Mouse (Mus musculus) CH12.LX (cell line): ENCODE data around the gene Bglap3. TPM values are rescaled to one million over a fixed set of nuclear protein-coding genes. Genes with fewer than 3 reads are reported as not detected.
A peak's percentile ranks its signal among the peaks of the same experiment; 100 is the strongest.

Experiments
- DNase-seq: peaks from one replicate; pipeline ENCODE4 v3.0.0-alpha.2; 2013; ENCODE audit errors: extremely low read depth
- H3K27ac ChIP-seq: 2 replicates; pipeline ENCODE4 v1.5.1; 2012; ENCODE audit warnings: low read depth, mild to moderate bottlenecking, control low read depth, moderate library complexity; ENCODE audit not compliant: insufficient read depth
- H3K27me3 ChIP-seq: replicated peaks from 2 replicates; pipeline ENCODE3; 2012; ENCODE audit warnings: inconsistent platforms
- H3K36me3 ChIP-seq, 2 experiments: replicated peaks in 1 of 2; 2 replicates each; pipeline versions ENCODE3 to v1.6.1; 2012; ENCODE audit warnings: inconsistent platforms in 1 of 2, low read length in 1 of 2, mild to moderate bottlenecking in 1 of 2, mixed read lengths in 1 of 2, moderate library complexity in 1 of 2; ENCODE audit not compliant: control insufficient read depth in 1 of 2, insufficient read depth in 1 of 2
- H3K4me1 ChIP-seq, 2 experiments: 2 replicates each; pipeline ENCODE4 v1.6.1; 2012; ENCODE audit warnings: inconsistent platforms in 1 of 2, moderate library complexity in 1 of 2; ENCODE audit not compliant: insufficient read depth in 2 of 2, control insufficient read depth in 1 of 2
- H3K4me2 ChIP-seq: 2 replicates; pipeline ENCODE4 v1.6.1; 2012; ENCODE audit warnings: low read depth, mild to moderate bottlenecking, control low read depth; ENCODE audit not compliant: poor library complexity, insufficient read depth, severe bottlenecking
- H3K4me3 ChIP-seq, 3 experiments: fragments of 150-350 bp in 1 of 3; sonication (generic) in 1 of 3; replicated peaks in 1 of 3; 2 replicates each; pipeline versions ENCODE3 to v1.5.1; 2011 to 2012; ENCODE audit warnings: low read depth in 2 of 3, low read length in 2 of 3, mild to moderate bottlenecking in 2 of 3, moderate library complexity in 2 of 3, control low read depth in 1 of 3, improper control_type of control experiment in 1 of 3, inconsistent platforms in 1 of 3, mixed read lengths in 1 of 3; ENCODE audit not compliant: poor library complexity in 1 of 3
- H3K79me2 ChIP-seq: replicated peaks from 2 replicates; pipeline ENCODE4 v1.6.1; 2012; ENCODE audit warnings: mild to moderate bottlenecking, moderate library complexity; ENCODE audit not compliant: control insufficient read depth, poor library complexity, insufficient read depth, severe bottlenecking; ENCODE audit errors: extremely low read depth
- H3K9ac ChIP-seq: 2 replicates; pipeline ENCODE4 v1.6.1; 2012; ENCODE audit warnings: low read depth, mild to moderate bottlenecking, control low read depth, moderate library complexity; ENCODE audit not compliant: insufficient read depth
- H3K9me3 ChIP-seq: replicated peaks from 2 replicates; pipeline ENCODE3; 2012; ENCODE audit warnings: low read length, inconsistent platforms, mixed read lengths
- BHLHE40 ChIP-seq: IDR thresholded peaks from 2 replicates; pipeline ENCODE4 v1.6.1; 2011; ENCODE audit warnings: mild to moderate bottlenecking, low read depth, low read length, improper control_type of control experiment
- CHD1 ChIP-seq: IDR thresholded peaks from 2 replicates; pipeline ENCODE4 v1.6.1; 2012; ENCODE audit warnings: low read depth, low read length, improper control_type of control experiment, inconsistent platforms
- CHD2 ChIP-seq: IDR thresholded peaks from 2 replicates; pipeline ENCODE4 v1.6.1; 2011; ENCODE audit warnings: low read length, improper control_type of control experiment
- CTCF ChIP-seq, 2 experiments: IDR thresholded peaks in 1 of 2; conservative IDR thresholded peaks in 1 of 2; 2 replicates each; pipeline ENCODE4 v1.5.1; 2011 to 2012; ENCODE audit warnings: low read depth in 2 of 2, low read length in 2 of 2, improper control_type of control experiment in 1 of 2, inconsistent platforms in 1 of 2, mild to moderate bottlenecking in 1 of 2, moderate library complexity in 1 of 2
- E2F4 ChIP-seq: IDR thresholded peaks from 2 replicates; pipeline ENCODE4 v1.6.1; 2011; ENCODE audit warnings: low read depth, low read length, improper control_type of control experiment; ENCODE audit not compliant: insufficient replicate concordance
- ELF1 ChIP-seq: IDR thresholded peaks from 2 replicates; pipeline ENCODE4 v1.6.1; 2014; ENCODE audit warnings: low read depth, mild to moderate bottlenecking, inconsistent platforms, low read length, improper control_type of control experiment
- EP300 ChIP-seq: IDR thresholded peaks from 2 replicates; pipeline ENCODE4 v1.6.1; 2011; ENCODE audit warnings: low read length, improper control_type of control experiment
- ETS1 ChIP-seq: conservative IDR thresholded peaks from 2 replicates; pipeline ENCODE4 v1.6.1; 2012; ENCODE audit warnings: low read depth, mild to moderate bottlenecking, inconsistent platforms, low read length, improper control_type of control experiment, moderate library complexity
- GABPA ChIP-seq: IDR thresholded peaks from 2 replicates; pipeline ENCODE4 v1.6.1; 2012; ENCODE audit warnings: low read depth, low read length, improper control_type of control experiment, inconsistent platforms; ENCODE audit not compliant: insufficient replicate concordance
- HCFC1 ChIP-seq: IDR thresholded peaks from 2 replicates; pipeline ENCODE4 v1.6.1; 2012; ENCODE audit warnings: low read depth, mild to moderate bottlenecking, inconsistent platforms, low read length, improper control_type of control experiment
- IRF4 ChIP-seq: IDR thresholded peaks from 2 replicates; pipeline ENCODE4 v1.6.1; 2014; ENCODE audit warnings: low read depth, mild to moderate bottlenecking, inconsistent platforms, low read length, improper control_type of control experiment
- JUN ChIP-seq: IDR thresholded peaks from 2 replicates; pipeline ENCODE4 v1.6.1; 2011; ENCODE audit warnings: low read depth, mild to moderate bottlenecking, low read length, improper control_type of control experiment, moderate library complexity; ENCODE audit not compliant: insufficient read depth
- JUND ChIP-seq: conservative IDR thresholded peaks from 2 replicates; pipeline ENCODE4 v1.6.1; 2011; ENCODE audit warnings: low read depth, low read length, improper control_type of control experiment
- KAT2A ChIP-seq: IDR thresholded peaks from 2 replicates; pipeline ENCODE4 v1.6.1; 2012; ENCODE audit warnings: low read length, improper control_type of control experiment, inconsistent platforms; ENCODE audit not compliant: insufficient replicate concordance
- MAFK ChIP-seq: IDR thresholded peaks from 2 replicates; pipeline ENCODE4 v1.6.1; 2011; ENCODE audit warnings: low read length, improper control_type of control experiment; ENCODE audit not compliant: insufficient replicate concordance
- MAX ChIP-seq: IDR thresholded peaks from 2 replicates; pipeline ENCODE4 v1.6.1; 2011; ENCODE audit warnings: low read length, improper control_type of control experiment
- MAZ ChIP-seq: IDR thresholded peaks from 2 replicates; pipeline ENCODE4 v1.6.1; 2012; ENCODE audit warnings: low read depth, mild to moderate bottlenecking, inconsistent platforms, low read length, improper control_type of control experiment, moderate library complexity
- MEF2A ChIP-seq: IDR thresholded peaks from 2 replicates; pipeline ENCODE4 v1.6.1; 2014; ENCODE audit warnings: low read depth, mild to moderate bottlenecking, inconsistent platforms, low read length, improper control_type of control experiment, borderline replicate concordance
- MXI1 ChIP-seq: IDR thresholded peaks from 2 replicates; pipeline ENCODE4 v1.6.1; 2011; ENCODE audit warnings: mild to moderate bottlenecking, low read depth, low read length, improper control_type of control experiment
- MYC ChIP-seq: IDR thresholded peaks from 2 replicates; pipeline ENCODE4 v1.6.1; 2011; ENCODE audit warnings: low read depth, mild to moderate bottlenecking, improper control_type of control experiment, low read length
- NELFE ChIP-seq: IDR thresholded peaks from 2 replicates; pipeline ENCODE4 v1.6.1; 2011; ENCODE audit warnings: low read depth, low read length, improper control_type of control experiment
- NRF1 ChIP-seq: IDR thresholded peaks from 2 replicates; pipeline ENCODE4 v1.6.1; 2014; ENCODE audit warnings: low read depth, mild to moderate bottlenecking, inconsistent platforms, low read length, improper control_type of control experiment, moderate library complexity
- PAX5 ChIP-seq: IDR thresholded peaks from 2 replicates; pipeline ENCODE4 v1.6.1; 2012; ENCODE audit warnings: low read length, inconsistent platforms, mixed read lengths
- POLR2A ChIP-seq: IDR thresholded peaks from 2 replicates; pipeline ENCODE4 v1.6.1; 2011; ENCODE audit warnings: low read depth, mild to moderate bottlenecking, improper control_type of control experiment, low read length
- POLR2AphosphoS2 ChIP-seq: IDR thresholded peaks from 2 replicates; pipeline ENCODE4 v1.6.1; 2011; ENCODE audit warnings: low read depth, low read length, improper control_type of control experiment
- RAD21 ChIP-seq: IDR thresholded peaks from 2 replicates; pipeline ENCODE4 v1.6.1; 2011; ENCODE audit warnings: low read depth, mild to moderate bottlenecking, low read length, improper control_type of control experiment, moderate library complexity
- RCOR1 ChIP-seq: conservative IDR thresholded peaks from 2 replicates; pipeline ENCODE4 v1.6.1; 2012; ENCODE audit warnings: low read depth, mild to moderate bottlenecking, inconsistent platforms, low read length, improper control_type of control experiment
- SIN3A ChIP-seq: IDR thresholded peaks from 2 replicates; pipeline ENCODE4 v1.6.1; 2012; ENCODE audit warnings: low read length, improper control_type of control experiment, inconsistent platforms
- SMC3 ChIP-seq: IDR thresholded peaks from 2 replicates; pipeline ENCODE4 v1.6.1; 2011; ENCODE audit warnings: low read depth, low read length, improper control_type of control experiment
- TBP ChIP-seq: conservative IDR thresholded peaks from 2 replicates; pipeline ENCODE4 v1.6.1; 2011; ENCODE audit warnings: low read depth, low read length, improper control_type of control experiment
- TCF12 ChIP-seq: IDR thresholded peaks from 2 replicates; pipeline ENCODE4 v1.6.1; 2014; ENCODE audit warnings: low read depth, mild to moderate bottlenecking, inconsistent platforms, low read length, improper control_type of control experiment
- UBTF ChIP-seq: IDR thresholded peaks from 2 replicates; pipeline ENCODE4 v1.6.1; 2012; ENCODE audit warnings: low read depth, mild to moderate bottlenecking, inconsistent platforms, low read length, improper control_type of control experiment, moderate library complexity
- USF1 ChIP-seq: IDR thresholded peaks from 2 replicates; pipeline ENCODE4 v1.6.1; 2014; ENCODE audit warnings: low read depth, mild to moderate bottlenecking, inconsistent platforms, low read length, improper control_type of control experiment
- USF2 ChIP-seq: conservative IDR thresholded peaks from 2 replicates; pipeline ENCODE4 v1.6.1; 2011; ENCODE audit warnings: low read depth, low read length, improper control_type of control experiment
- ZC3H11A ChIP-seq: IDR thresholded peaks from 2 replicates; pipeline ENCODE4 v1.6.1; 2012; ENCODE audit warnings: low read depth, mild to moderate bottlenecking, inconsistent platforms, low read length, improper control_type of control experiment
- ZKSCAN1 ChIP-seq: IDR thresholded peaks from 2 replicates; pipeline ENCODE4 v1.6.1; 2012; ENCODE audit warnings: low read depth, inconsistent platforms, low read length, improper control_type of control experiment, borderline replicate concordance
- ZMIZ1 ChIP-seq: IDR thresholded peaks from 2 replicates; pipeline ENCODE4 v1.6.1; 2012; ENCODE audit warnings: low read depth, mild to moderate bottlenecking, inconsistent platforms, low read length, improper control_type of control experiment
- ZNF384 ChIP-seq: IDR thresholded peaks from 2 replicates; pipeline ENCODE4 v1.6.1; 2012; ENCODE audit warnings: low read depth, low read length, improper control_type of control experiment, inconsistent platforms
- dilution Hi-C: fragments of 300-500 bp; cut with MboI; formaldehyde crosslinking; loops from 2 replicates; pipeline ENCODE4 v1.14.3; 2020; ENCODE audit warnings: low sequenced_read_pairs; ENCODE audit not compliant: extremely low pct_unique_long_range_greater_than_20kb, extremely low pct_ligation_motif_present
- in situ Hi-C: fragments of 300-500 bp; cut with MboI; formaldehyde crosslinking; loops from 3 replicates; pipeline ENCODE4 v1.14.3; 2019; ENCODE audit warnings: low sequenced_read_pairs, low pct_ligation_motif_present, low pct_unique_long_range_greater_than_20kb, mixed read lengths
- polyA plus RNA-seq: library from polyadenylated mRNA; unstranded; fragments of >175 nt; gene quantifications from 2 replicates; pipeline ENCODE4 v1.2.1, GENCODE M21; 2012; ENCODE audit warnings: low read depth; ENCODE audit not compliant: insufficient read length
- total RNA-seq, 2 experiments: library from RNA; depleted of rRNA; stranded (reverse); fragments of 300-350 nt in 1 of 2; fragments of >200 nt in 1 of 2; gene quantifications; 2 replicates each; pipeline ENCODE4 v1.2.3; 2012 to 2014

Gene Bglap3
- total and polyA plus RNA-seq, 3 experiments: 1.0 to 2.7 (median 2.0) TPM

- peak within 1 kb of the TSS; percentile 57 for H3K4me2 ChIP-seq
- no peak for TF ChIP-seq PAX5
- TF ChIP-seq MAFK: peak; percentile 60; the same call in 1 of the 2 replicates
- TF ChIP-seq POLR2A: peak; percentile 97
- peak; percentile 98 for TF ChIP-seq MAX
- TF ChIP-seq UBTF: peak; percentile 54
- TF ChIP-seq IRF4: no peak; the same call in none of the 2 replicates
- no peak for TF ChIP-seq ZKSCAN1
- TF ChIP-seq RCOR1: no peak
- no peak for TF ChIP-seq ZC3H11A
- peak; percentile 87; the same call in 1 of the 2 replicates for TF ChIP-seq E2F4
- peak; percentile 65 for TF ChIP-seq HCFC1
- no peak for TF ChIP-seq JUN
- peak; percentile 84; the same call in 1 of the 2 replicates for TF ChIP-seq MAZ
- TF ChIP-seq ZNF384: peak; percentile 83
- peak; percentile 90 for TF ChIP-seq POLR2AphosphoS2
- TF ChIP-seq KAT2A: peak; percentile 55; the same call in 1 of the 2 replicates
- TF ChIP-seq RAD21: no peak
- TF ChIP-seq NELFE: peak; percentile 88; the same call in 1 of the 2 replicates
- peak; percentile 98 for TF ChIP-seq CHD2
- TF ChIP-seq CTCF (conservative IDR thresholded peaks at IDR 0.05 in 1 of 2, IDR thresholded peaks at IDR 0.05 in 1 of 2; ENCODE audit: low read depth in 2 of 2, low read length in 2 of 2): no peak
- peak; percentile 50 for TF ChIP-seq ELF1
- TF ChIP-seq SIN3A: peak; percentile 84
- TF ChIP-seq MEF2A: peak; percentile 40
- TF ChIP-seq GABPA: no peak
- TF ChIP-seq TBP: peak; percentile 67
- TF ChIP-seq SMC3: no peak
- peak; percentile 85 for TF ChIP-seq MYC
- TF ChIP-seq USF1: peak; percentile 95
- no peak for TF ChIP-seq EP300
- peak; percentile 84; the same call in 1 of the 2 replicates for TF ChIP-seq ZMIZ1
- TF ChIP-seq ETS1: no peak
- TF ChIP-seq USF2: peak; percentile 89
- TF ChIP-seq TCF12: peak; percentile 79
- no peak for TF ChIP-seq JUND
- no peak for TF ChIP-seq CHD1
- TF ChIP-seq MXI1: peak; percentile 82
- TF ChIP-seq BHLHE40: peak; percentile 90
- TF ChIP-seq NRF1: peak; percentile 43; the same call in 1 of the 2 replicates
- H3K36me3 ChIP-seq: peaks cover 16 to 58% of the 10 kb centered on the region in 2 experiments
- H3K79me2 ChIP-seq: peaks cover 18% of the 10 kb centered on the region; the same call in 1 of the 2 replicates
- peak within 1 kb of the TSS; percentile 60 to 92 (median 77) for H3K4me3 ChIP-seq
- no peaks in the 10 kb centered on the region for H3K9me3 ChIP-seq
- peaks cover 8 to 42% of the 10 kb centered on the region in 2 experiments for H3K4me1 ChIP-seq
- peak within 1 kb of the TSS; percentile 77 for H3K9ac ChIP-seq
- dilution Hi-C loops: no loop called here
- DNase-seq: peak; percentile 90
- peak within 1 kb of the TSS; percentile 56 for H3K27ac ChIP-seq
- no peaks in the 10 kb centered on the region for H3K27me3 ChIP-seq
- in situ Hi-C loops: loop anchor here (5.0 kb wide), 2 partner anchors 52 to 112 kb away; partner anchors contain the start of gene Sema4a
Measured at GRCm38 (mm10) chr3:88409741-88410644, 37.5 kb upstream of the Bglap3 start, which contains the start of gene Pmf1. Gene Pmf1 (minus strand): TSS chr3:88410331.
